Comparison of ENCODE assay signal across 9 mouse cellular contexts in genomic region chr7:130273265-130273664, GRCm38 (mm10).
DNase-seq lines count a peak whose midpoint lies in the region; ATAC-seq and TF ChIP-seq lines count a peak whose summit lies in the region.
"Had no signal": no experiment of that assay in that cellular context is flagged by ENCODE, and none has a peak within 500 bp of the region (broad histone marks: within the 10 kb centered on the region; RNA-seq: fewer than 3 reads in every experiment).

No protein-coding gene starts in this region.

- WGBS in heart, embryonic 16.5 days: 11% methylated on average over 16 of the region's 16 CpGs
- 11% methylated on average over 16 of the region's 16 CpGs for WGBS in lung, embryonic 16.5 days

- no peaks in the 10 kb centered on the region for H3K79me2 ChIP-seq in CH12.LX (replicated peaks; ENCODE audit: control insufficient read depth, extremely low read depth, insufficient read depth, poor library complexity, severe bottlenecking)

- H3K27ac ChIP-seq in CH12.LX (ENCODE audit: insufficient read depth, low read depth): no peak overlapping the region
- no peak overlapping the region for H3K27ac ChIP-seq in embryonic fibroblast, embryonic 13.5 days (ENCODE audit: insufficient read depth, low read length)
- no peak overlapping the region for H3K27ac ChIP-seq in heart, embryonic 16.5 days (ENCODE audit: low read length)
- H3K27ac ChIP-seq in lung, embryonic 16.5 days (ENCODE audit: low read length): no peak overlapping the region
- H3K27ac ChIP-seq: embryonic facial prominence, embryonic 15.5 days had no signal

- TF ChIP-seq RAD21 in CH12.LX (IDR thresholded peaks at IDR 0.05; ENCODE audit: low read depth, low read length): peak; percentile 63

- TF ChIP-seq POLR2A in CH12.LX (IDR thresholded peaks at IDR 0.05; ENCODE audit: low read depth, low read length): no peak
- TF ChIP-seq POLR2A in embryonic fibroblast, embryonic 13.5 days (IDR thresholded peaks at IDR 0.05; ENCODE audit: low read depth, low read length): no peak

- TF ChIP-seq EP300 in CH12.LX (IDR thresholded peaks at IDR 0.05; ENCODE audit: low read length): no peak

- H3K36me3 ChIP-seq in CH12.LX (replicated peaks in 1 of 2; ENCODE audit: control insufficient read depth in 1 of 2, insufficient read depth in 1 of 2, low read length in 1 of 2): no peaks in the 10 kb centered on the region
- H3K36me3 ChIP-seq in heart, embryonic 16.5 days (ENCODE audit: control insufficient read depth, insufficient read depth): no peaks in the 10 kb centered on the region
- no peaks in the 10 kb centered on the region for H3K36me3 ChIP-seq in lung, embryonic 16.5 days (ENCODE audit: control insufficient read depth, insufficient read depth, low read length)
- H3K36me3 ChIP-seq: embryonic facial prominence, embryonic 15.5 days had no signal

- dilution Hi-C loops in CH12.LX (cut with MboI; ENCODE audit: extremely low pct_ligation_motif_present, extremely low pct_unique_long_range_greater_than_20kb, low sequenced_read_pairs): no loop called here

- peaks cover 6% of the 10 kb centered on the region for H3K9me3 ChIP-seq in CH12.LX (replicated peaks; ENCODE audit: low read length)
- no peaks in the 10 kb centered on the region for H3K9me3 ChIP-seq in heart, embryonic 16.5 days (replicated peaks; ENCODE audit: control insufficient read depth, low read length)
- no peaks in the 10 kb centered on the region for H3K9me3 ChIP-seq in lung, embryonic 16.5 days (ENCODE audit: control insufficient read depth, low read length)
- H3K9me3 ChIP-seq: embryonic facial prominence, embryonic 15.5 days had no signal

- DNase-seq in CH12.LX (ENCODE audit: extremely low read depth): peak; percentile 22
- DNase-seq in adrenal gland, postnatal 36 days: peak; percentile 85 to 91
- DNase-seq in kidney, postnatal 4 days: peak; percentile 89 to 92
- DNase-seq in right cerebral cortex, postnatal 14 days: peak; percentile 77
- DNase-seq in urinary bladder, adult 2 months (ENCODE audit: low spot score): peak; percentile 71

- no peak overlapping the region for H3K4me3 ChIP-seq in CH12.LX (replicated peaks in 1 of 3; ENCODE audit: low read depth in 2 of 3, low read length in 2 of 3, poor library complexity in 1 of 3)
- H3K4me3 ChIP-seq in embryonic fibroblast, embryonic 13.5 days (ENCODE audit: insufficient read depth, low read length): no peak overlapping the region
- no peak overlapping the region for H3K4me3 ChIP-seq in heart, embryonic 16.5 days (ENCODE audit: low read length)
- H3K4me3 ChIP-seq in lung, embryonic 16.5 days (ENCODE audit: low read length): no peak overlapping the region
- H3K4me3 ChIP-seq: embryonic facial prominence, embryonic 15.5 days had no signal

- in situ Hi-C loops in CH12.LX (cut with MboI; ENCODE audit: low pct_ligation_motif_present, low pct_unique_long_range_greater_than_20kb, low sequenced_read_pairs): loop anchor here (5.0 kb wide), 1 partner anchor 621 kb away; no protein-coding TSS in a partner anchor

- ATAC-seq in heart, embryonic 16.5 days (replicated peaks; ENCODE audit: extremely low read depth, insufficient read depth, low FRiP score): peak; percentile 52; the same call in 1 of the 2 replicates
- peak; percentile 78 for ATAC-seq in lung, embryonic 16.5 days (ENCODE audit: low read depth)

- peak in 1 of 2 experiments; percentile 80; a peak in 2 of 4 replicates for TF ChIP-seq CTCF in CH12.LX (conservative IDR thresholded peaks at IDR 0.05 in 1 of 2, IDR thresholded peaks at IDR 0.05 in 1 of 2; ENCODE audit: low read depth in 2 of 2, low read length in 2 of 2)
- TF ChIP-seq CTCF in embryonic fibroblast, embryonic 13.5 days (IDR thresholded peaks at IDR 0.05; ENCODE audit: borderline replicate concordance, insufficient read depth, low read length): peak; percentile 84

- no peak overlapping the region for H3K9ac ChIP-seq in CH12.LX (ENCODE audit: insufficient read depth, low read depth)
- H3K9ac ChIP-seq in heart, embryonic 16.5 days (ENCODE audit: low read length): no peak overlapping the region
- H3K9ac ChIP-seq in lung, embryonic 16.5 days (ENCODE audit: low read length): no peak overlapping the region
- H3K9ac ChIP-seq: embryonic facial prominence, embryonic 15.5 days had no signal

- peaks cover 70% of the 10 kb centered on the region for H3K27me3 ChIP-seq in CH12.LX (replicated peaks)
- H3K27me3 ChIP-seq in heart, embryonic 16.5 days (ENCODE audit: control insufficient read depth, insufficient read depth, low read length): peaks cover 3% of the 10 kb centered on the region; the same call in 1 of the 2 replicates
- no peaks in the 10 kb centered on the region for H3K27me3 ChIP-seq in lung, embryonic 16.5 days (ENCODE audit: control insufficient read depth, insufficient read depth, low read depth, low read length)
- H3K27me3 ChIP-seq: embryonic facial prominence, embryonic 15.5 days had no signal

- no peaks in the 10 kb centered on the region for H3K4me1 ChIP-seq in CH12.LX (ENCODE audit: control insufficient read depth in 1 of 2, insufficient read depth in 2 of 2)
- no peaks in the 10 kb centered on the region for H3K4me1 ChIP-seq in embryonic fibroblast, embryonic 13.5 days (ENCODE audit: control insufficient read depth, insufficient read depth, low read length)
- H3K4me1 ChIP-seq in heart, embryonic 16.5 days (ENCODE audit: control insufficient read depth, insufficient read depth, low read length): no peaks in the 10 kb centered on the region
- H3K4me1 ChIP-seq in lung, embryonic 16.5 days (replicated peaks; ENCODE audit: control insufficient read depth, insufficient read depth, low read length): no peaks in the 10 kb centered on the region; the same call in 1 of the 2 replicates

- H3K4me2 ChIP-seq in CH12.LX (ENCODE audit: insufficient read depth, low read depth, poor library complexity, severe bottlenecking): no peak overlapping the region
- no peak overlapping the region for H3K4me2 ChIP-seq in heart, embryonic 16.5 days (ENCODE audit: low read depth, low read length)
- no peak overlapping the region for H3K4me2 ChIP-seq in lung, embryonic 16.5 days (ENCODE audit: low read depth, low read length)
- H3K4me2 ChIP-seq: embryonic facial prominence, embryonic 15.5 days had no signal

TF ChIP-seq in CH12.LX, 34 proteins besides CTCF, POLR2A, EP300 and RAD21:
- TF ChIP-seq SMC3 (IDR thresholded peaks at IDR 0.05; ENCODE audit: low read depth, low read length): peak; percentile 76
- no peak for TF ChIP-seq NELFE (IDR thresholded peaks at IDR 0.05; ENCODE audit: low read depth, low read length)
- no peak for TF ChIP-seq CHD1 (IDR thresholded peaks at IDR 0.05; ENCODE audit: low read depth, low read length)
- TF ChIP-seq MAZ (IDR thresholded peaks at IDR 0.05; ENCODE audit: low read depth, low read length): no peak

Comparison
In these comparisons a context has a peak if more than half of its experiments do, and no peak if none do; other contexts are left out.
1. DNase-seq: peak in every context shown above with its lines; median percentile 90 in kidney, postnatal 4 days; 88 in adrenal gland, postnatal 36 days; 77 in right cerebral cortex, postnatal 14 days; 71 in urinary bladder, adult 2 months; 22 in CH12.LX.